Mouse (Mus musculus): ENCODE data around the gene Upp2. TPM values are rescaled to one million over a fixed set of nuclear protein-coding genes. Genes with fewer than 3 reads are reported as not detected.
A peak's percentile ranks its signal among the peaks of the same experiment; 100 is the strongest.

Upp2 gene
- polyA plus RNA-seq, 1 experiment from 2014 or later: 3.0 TPM

- DNase-seq (ENCODE audit: low spot score): no peak
- peaks cover 43% of the 10 kb centered on the region for H3K4me1 ChIP-seq
- no peaks in the 10 kb centered on the region for H3K27me3 ChIP-seq (ENCODE audit: low read depth, poor library complexity, severe bottlenecking)
- H3K27ac ChIP-seq (replicated peaks): 0 out of 2 replicates have a peak overlapping the region, but pooled peaks have one; percentile 9
- no peaks in the 10 kb centered on the region for H3K9me3 ChIP-seq (replicated peaks)
- 70% methylated on average over 4 of the region's 4 CpGs for WGBS
- no peaks in the 10 kb centered on the region for H3K36me3 ChIP-seq
- no peak overlapping the region for H3K4me3 ChIP-seq
Observed at GRCm38 (mm10) chr2:58562137-58562536, 5.0 kb upstream of the Upp2 start.

DNA sequence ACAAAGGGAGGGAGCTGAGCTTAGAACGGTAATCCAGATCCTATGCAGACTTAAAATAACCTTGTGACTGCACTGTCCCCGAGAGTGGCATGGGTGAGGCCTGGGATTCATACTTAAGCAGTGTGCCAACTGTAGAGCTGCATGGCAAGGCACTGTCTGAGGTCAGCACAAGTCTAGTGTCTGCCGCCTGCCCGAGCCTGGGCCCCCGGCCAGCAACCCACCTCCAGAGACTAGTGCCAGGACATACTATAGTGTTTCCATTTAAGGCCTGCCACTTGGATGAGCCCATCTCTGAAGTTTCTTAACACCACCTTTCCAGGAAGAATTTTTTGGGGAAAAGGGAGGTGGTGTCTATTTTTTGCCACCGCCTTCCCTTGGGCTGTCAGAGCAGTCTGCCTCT is 1.8 kb upstream of the Upp2 start:
- peaks cover 63% of the 10 kb centered on the region for H3K4me1 ChIP-seq
- DNase-seq (ENCODE audit: low spot score): no peak
- peak overlapping the region; percentile 92 for H3K4me3 ChIP-seq
- no peaks in the 10 kb centered on the region for H3K9me3 ChIP-seq (replicated peaks)
- H3K27ac ChIP-seq (replicated peaks): no peak overlapping the region
- no peaks in the 10 kb centered on the region for H3K36me3 ChIP-seq
- H3K27me3 ChIP-seq (ENCODE audit: low read depth, poor library complexity, severe bottlenecking): no peaks in the 10 kb centered on the region
- WGBS: 71% methylated on average over 6 of the region's 6 CpGs

GRCm38 (mm10) chr2:58566049-58566409 is 1.1 kb upstream of the Upp2 start:
- H3K4me1 ChIP-seq: peaks cover 63% of the 10 kb centered on the region
- peak overlapping the region; percentile 97 for H3K27ac ChIP-seq (replicated peaks)
- H3K9me3 ChIP-seq (replicated peaks): no peaks in the 10 kb centered on the region
- peak; percentile 31 for DNase-seq (ENCODE audit: low spot score)
- no peaks in the 10 kb centered on the region for H3K36me3 ChIP-seq
- WGBS: 4% methylated on average over 6 of the region's 6 CpGs
- peak overlapping the region; percentile 92 for H3K4me3 ChIP-seq
- H3K27me3 ChIP-seq (ENCODE audit: low read depth, poor library complexity, severe bottlenecking): no peaks in the 10 kb centered on the region

DNA sequence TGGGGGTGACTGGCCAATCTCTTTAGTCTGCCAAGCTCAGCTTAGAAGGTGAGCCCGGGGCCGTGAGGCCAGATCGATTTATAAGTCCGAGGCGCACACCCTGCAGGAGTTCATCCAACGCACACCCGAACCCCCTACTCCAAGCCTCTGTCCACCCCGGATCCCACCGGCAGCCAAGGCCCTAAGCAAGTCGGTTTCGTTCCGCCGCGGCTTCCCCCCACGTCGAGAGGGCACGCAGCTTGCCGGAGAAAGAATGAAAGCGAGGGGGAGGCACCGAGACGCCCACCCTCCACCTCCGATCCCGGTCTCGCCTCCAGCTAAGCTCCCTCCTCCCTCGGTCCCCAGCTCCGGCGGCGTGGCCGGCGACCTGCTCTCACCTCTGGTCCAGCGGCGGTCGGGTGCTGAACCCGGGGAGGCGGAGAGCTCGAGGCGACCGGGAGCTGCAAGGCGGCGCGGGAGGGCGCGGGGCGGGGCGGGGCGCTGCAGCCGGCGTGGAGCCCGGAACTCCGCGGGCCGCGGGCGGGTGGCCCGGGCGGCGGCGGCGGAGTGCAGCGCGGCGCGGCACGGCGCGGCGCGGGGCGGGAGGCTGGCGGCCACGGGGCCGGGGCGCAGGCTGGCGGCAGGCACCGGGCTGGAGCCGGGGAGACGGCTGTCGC is 560 bp upstream of the Upp2 start:
- Histone ChIP-seq H3K9me3 (replicated peaks) (no peaks in the 10 kb centered on the region), H3K27ac (replicated peaks) (peak overlapping the region; percentile 97), H3K4me3 (peak overlapping the region; percentile 92), H3K4me1 (peaks cover 63% of the 10 kb centered on the region), H3K27me3 (ENCODE audit: low read depth, poor library complexity, severe bottlenecking) (no peaks in the 10 kb centered on the region), H3K36me3 (no peaks in the 10 kb centered on the region)
- WGBS: 4% methylated on average over 77 of the region's 78 CpGs
- peak; percentile 71 for DNase-seq (ENCODE audit: low spot score)

GRCm38 (mm10) chr2:58567866-58568719 is 995 bp downstream of the Upp2 start:
- DNase-seq (ENCODE audit: low spot score): no peak
- Histone ChIP-seq H3K4me1 (peaks cover 49% of the 10 kb centered on the region), H3K27me3 (ENCODE audit: low read depth, poor library complexity, severe bottlenecking) (no peaks in the 10 kb centered on the region), H3K27ac (replicated peaks) (peak overlapping the region; percentile 97), H3K4me3 (peak overlapping the region; percentile 92), H3K9me3 (replicated peaks) (no peaks in the 10 kb centered on the region), H3K36me3 (no peaks in the 10 kb centered on the region)
- 8% methylated on average over 12 of the region's 12 CpGs for WGBS

- WGBS: 71% methylated on average over 4 of the region's 4 CpGs
- no peaks in the 10 kb centered on the region for H3K27me3 ChIP-seq (ENCODE audit: low read depth, poor library complexity, severe bottlenecking)
- H3K36me3 ChIP-seq: no peaks in the 10 kb centered on the region
- peak overlapping the region; percentile 92 for H3K4me3 ChIP-seq
- no peaks in the 10 kb centered on the region for H3K9me3 ChIP-seq (replicated peaks)
- no peak for DNase-seq (ENCODE audit: low spot score)
- H3K27ac ChIP-seq (replicated peaks): no peak overlapping the region
- peaks cover 43% of the 10 kb centered on the region for H3K4me1 ChIP-seq
Observed at GRCm38 (mm10) chr2:58568841-58569645, 1.9 kb downstream of the Upp2 start.

GRCm38 (mm10) chr2:58574167-58574566 is 7.1 kb downstream of the Upp2 start:
- Histone ChIP-seq H3K27me3 (ENCODE audit: low read depth, poor library complexity, severe bottlenecking) (no peaks in the 10 kb centered on the region), H3K36me3 (no peaks in the 10 kb centered on the region), H3K4me3 (no peak overlapping the region), H3K9me3 (replicated peaks) (no peaks in the 10 kb centered on the region), H3K27ac (replicated peaks) (no peak overlapping the region), H3K4me1 (peaks cover 1% of the 10 kb centered on the region)
- DNase-seq (ENCODE audit: low spot score): no peak
- WGBS: 92% methylated on average over 2 of the region's 2 CpGs

DNA sequence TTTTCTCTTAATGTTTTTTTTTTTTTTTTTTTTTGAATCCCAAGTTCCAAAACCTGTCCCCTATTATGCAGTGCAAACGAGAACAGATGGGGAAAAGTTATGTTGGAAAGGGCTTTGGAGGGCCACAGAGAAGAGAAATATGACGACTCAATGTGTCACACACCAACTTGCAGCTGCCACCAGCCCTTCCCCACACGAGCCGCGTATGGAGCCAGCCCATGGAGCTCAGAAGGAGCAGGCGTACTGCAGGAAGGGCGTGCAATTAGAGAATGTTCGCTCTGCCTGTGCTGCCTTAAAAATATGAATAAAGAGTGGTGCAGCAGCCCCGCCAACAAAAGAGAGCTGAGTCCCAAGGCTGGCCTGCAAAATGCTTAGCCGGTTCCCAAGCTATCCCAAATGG is 19.2 kb downstream of the Upp2 start:
- Histone ChIP-seq H3K9me3 (replicated peaks) (no peaks in the 10 kb centered on the region), H3K4me3 (no peak overlapping the region), H3K27ac (replicated peaks) (no peak overlapping the region), H3K36me3 (no peaks in the 10 kb centered on the region), H3K4me1 (peaks cover 16% of the 10 kb centered on the region), H3K27me3 (ENCODE audit: low read depth, poor library complexity, severe bottlenecking) (no peaks in the 10 kb centered on the region)
- DNase-seq (ENCODE audit: low spot score): no peak
- 84% methylated on average over 10 of the region's 10 CpGs for WGBS

DNA sequence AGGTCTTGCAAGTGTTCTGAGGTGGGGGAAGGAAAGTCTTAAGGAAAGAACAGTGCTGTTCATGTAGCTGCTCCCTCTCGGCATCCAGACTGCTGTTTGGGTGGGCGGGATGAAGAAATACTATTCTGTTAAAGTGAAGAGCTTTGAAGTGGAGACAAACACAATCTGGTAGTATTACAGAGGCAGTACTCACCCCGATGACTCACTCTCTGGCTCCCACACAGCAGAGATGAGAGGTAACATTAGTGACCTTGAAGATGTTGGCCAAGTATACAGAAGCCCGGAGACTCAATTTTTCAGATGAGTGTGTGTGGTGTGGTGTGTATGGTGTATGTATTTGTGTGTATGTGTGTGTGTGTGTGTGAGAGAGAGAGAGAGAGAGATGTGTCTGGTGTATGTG is 22.5 kb downstream of the Upp2 start:
- DNase-seq (ENCODE audit: low spot score): no peak
- Histone ChIP-seq H3K4me1 (peaks cover 7% of the 10 kb centered on the region), H3K9me3 (replicated peaks) (no peaks in the 10 kb centered on the region), H3K27ac (replicated peaks) (no peak overlapping the region), H3K4me3 (no peak overlapping the region), H3K27me3 (ENCODE audit: low read depth, poor library complexity, severe bottlenecking) (no peaks in the 10 kb centered on the region), H3K36me3 (no peaks in the 10 kb centered on the region)
- WGBS: 87% methylated on average over 4 of the region's 4 CpGs

- H3K36me3 ChIP-seq: no peaks in the 10 kb centered on the region
- no peak for DNase-seq (ENCODE audit: low spot score)
- peaks cover 2% of the 10 kb centered on the region; the same call in 1 of the 2 replicates for H3K4me1 ChIP-seq
- WGBS: 91% methylated on average over 1 of the region's 1 CpGs
- H3K9me3 ChIP-seq (replicated peaks): no peaks in the 10 kb centered on the region
- no peak overlapping the region for H3K27ac ChIP-seq (replicated peaks)
- H3K27me3 ChIP-seq (ENCODE audit: low read depth, poor library complexity, severe bottlenecking): no peaks in the 10 kb centered on the region
- H3K4me3 ChIP-seq: no peak overlapping the region
Observed at GRCm38 (mm10) chr2:58590055-58590454, 23.0 kb downstream of the Upp2 start.

DNA sequence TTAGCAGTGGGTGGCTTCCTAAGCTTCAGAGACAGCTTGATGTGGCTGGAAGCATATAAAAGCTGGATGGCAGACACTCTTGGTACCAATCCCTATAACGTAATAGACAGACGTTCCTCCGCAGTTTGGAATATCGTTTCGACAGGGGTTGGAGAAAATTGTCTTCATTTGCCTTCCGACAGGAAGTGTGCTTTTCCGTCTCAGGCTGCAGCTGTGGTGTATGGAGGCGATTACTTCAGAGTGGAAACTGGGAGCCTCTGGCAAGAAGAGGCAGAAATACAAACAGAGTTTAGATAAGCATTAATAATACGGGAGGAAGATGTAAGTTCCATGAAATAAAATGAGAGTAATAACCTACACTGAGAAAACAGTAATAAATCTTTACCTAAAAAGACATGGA is 28.3 kb downstream of the Upp2 start:
- Histone ChIP-seq H3K36me3 (no peaks in the 10 kb centered on the region), H3K27me3 (ENCODE audit: low read depth, poor library complexity, severe bottlenecking) (no peaks in the 10 kb centered on the region), H3K27ac (replicated peaks) (no peak overlapping the region), H3K4me1 (0 out of 2 replicates have a peak, but pooled peaks cover 2% of the 10 kb centered on the region), H3K9me3 (replicated peaks) (no peaks in the 10 kb centered on the region), H3K4me3 (no peak overlapping the region)
- 85% methylated on average over 9 of the region's 9 CpGs for WGBS
- DNase-seq (ENCODE audit: low spot score): no peak

GRCm38 (mm10) chr2:58596774-58597342 is 29.8 kb downstream of the Upp2 start:
- H3K4me1 ChIP-seq: 0 out of 2 replicates have a peak, but pooled peaks cover 2% of the 10 kb centered on the region

More at GRCm38 (mm10) chr2:58596774-58597342, 29.8 kb downstream of the Upp2 start:
- no peaks in the 10 kb centered on the region for H3K36me3 ChIP-seq
- WGBS: 83% methylated on average over 17 of the region's 17 CpGs
- no peak overlapping the region for H3K4me3 ChIP-seq
- H3K27me3 ChIP-seq (ENCODE audit: low read depth, poor library complexity, severe bottlenecking): no peaks in the 10 kb centered on the region
- DNase-seq (ENCODE audit: low spot score): no peak
- H3K9me3 ChIP-seq (replicated peaks): no peaks in the 10 kb centered on the region
- H3K27ac ChIP-seq (replicated peaks): no peak overlapping the region
